11 mouse cellular contexts compared by ENCODE assay signal in the genomic region with DNA sequence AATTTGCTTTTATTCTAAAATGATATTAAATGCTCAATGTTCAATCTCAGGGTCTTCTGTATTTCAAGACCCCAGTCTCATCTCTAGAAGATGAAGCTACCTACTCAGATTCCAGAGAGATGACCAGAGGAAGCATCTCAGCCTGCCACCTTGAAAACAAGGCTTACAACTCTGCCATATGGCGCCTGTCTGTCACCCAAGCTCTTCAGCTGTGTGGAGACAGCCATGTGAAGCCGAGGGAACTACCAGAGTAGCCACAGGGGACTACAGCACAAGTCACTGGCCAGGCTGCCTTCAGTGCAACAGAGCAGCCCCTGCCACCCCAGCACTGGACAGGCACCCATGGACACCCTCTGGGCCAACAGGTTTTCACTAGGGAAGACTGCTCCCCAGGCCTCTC.
A peak's percentile ranks its signal among the peaks of the same experiment; 100 is the strongest.
DNase-seq lines count a peak whose midpoint lies in the region; ATAC-seq and TF ChIP-seq lines count a peak whose summit lies in the region.
"Had no signal": no experiment of that assay in that cellular context is flagged by ENCODE, and none has a peak within 500 bp of the region (broad histone marks: within the 10 kb centered on the region; RNA-seq: fewer than 3 reads in every experiment).

No protein-coding gene starts in this region.

- H3K4me3 ChIP-seq in heart, embryonic 15.5 days = no peak overlapping the region
- no peak overlapping the region for H3K4me3 ChIP-seq in lung, embryonic 15.5 days
- H3K4me3 ChIP-seq in lung, adult 2 months (replicated peaks; ENCODE audit: extremely low read depth, low read depth, low read length) = no peak overlapping the region
- H3K4me3 ChIP-seq in forebrain, embryonic 14.5 days (ENCODE audit: low read depth, low read length) = no peak overlapping the region

- WGBS in heart, embryonic 15.5 days = 60% methylated on average over 2 of the region's 2 CpGs
- whole genome bisulfite sequencing in lung, embryonic 15.5 days = 57% methylated on average over 2 of the region's 2 CpGs
- 66% methylated on average over 2 of the region's 2 CpGs for WGBS in lung, adult 2 months
- 59% methylated on average over 2 of the region's 2 CpGs for WGBS in forebrain, embryonic 14.5 days

- no peak overlapping the region for H3K9ac ChIP-seq in heart, embryonic 15.5 days
- no peak overlapping the region for H3K9ac ChIP-seq in lung, embryonic 15.5 days
- no peak overlapping the region for H3K9ac ChIP-seq in forebrain, embryonic 14.5 days (ENCODE audit: low read length)
- H3K9ac ChIP-seq: liver, postnatal 0 days had no signal

- 0 out of 2 replicates have a peak overlapping the region, but pooled peaks have one; percentile 45 for H3K27ac ChIP-seq in heart, embryonic 15.5 days
- 0 out of 2 replicates have a peak overlapping the region, but pooled peaks have one; percentile 16 for H3K27ac ChIP-seq in lung, embryonic 15.5 days
- peak overlapping the region; percentile 48 for H3K27ac ChIP-seq in forebrain, embryonic 14.5 days (ENCODE audit: low read depth, low read length)

- no peak for TF ChIP-seq POLR2A in lung, adult 2 months (IDR thresholded peaks at IDR 0.05; ENCODE audit: borderline replicate concordance, extremely low read depth, low read depth, low read length)

- no peak for ATAC-seq in heart, embryonic 15.5 days (replicated peaks; ENCODE audit: insufficient number of reproducible peaks, insufficient read depth, low FRiP score, low read depth)
- no peak for ATAC-seq in lung, embryonic 15.5 days (ENCODE audit: borderline replicate concordance, extremely low read depth, low FRiP score, low TSS enrichment)
- ATAC-seq in forebrain, embryonic 14.5 days = 0 out of 2 replicates have a peak, but pooled peaks have one; percentile 47
- ATAC-seq: inflammation-experienced regulatory T-cells, adult 6 months; liver, postnatal 0 days had no signal

- no peaks in the 10 kb centered on the region for H3K36me3 ChIP-seq in heart, embryonic 15.5 days
- H3K36me3 ChIP-seq in lung, embryonic 15.5 days = no peaks in the 10 kb centered on the region
- H3K36me3 ChIP-seq in forebrain, embryonic 14.5 days (ENCODE audit: control insufficient read depth, insufficient read depth, low read length) = no peaks in the 10 kb centered on the region

- H3K4me1 ChIP-seq in heart, embryonic 15.5 days (replicated peaks) = peaks cover 32% of the 10 kb centered on the region
- peaks cover 59% of the 10 kb centered on the region for H3K4me1 ChIP-seq in lung, embryonic 15.5 days
- peaks cover 40% of the 10 kb centered on the region for H3K4me1 ChIP-seq in lung, adult 2 months (ENCODE audit: control insufficient read depth, insufficient read depth, low read length)
- H3K4me1 ChIP-seq in forebrain, embryonic 14.5 days (ENCODE audit: control insufficient read depth, insufficient read depth, low read length) = peaks cover 28% of the 10 kb centered on the region

- no peak overlapping the region for H3K4me2 ChIP-seq in heart, embryonic 15.5 days
- no peak overlapping the region for H3K4me2 ChIP-seq in lung, embryonic 15.5 days
- H3K4me2 ChIP-seq in forebrain, embryonic 14.5 days (ENCODE audit: low read length) = no peak overlapping the region

- no peaks in the 10 kb centered on the region for H3K9me3 ChIP-seq in heart, embryonic 15.5 days (replicated peaks)
- no peaks in the 10 kb centered on the region for H3K9me3 ChIP-seq in lung, embryonic 15.5 days
- H3K9me3 ChIP-seq in forebrain, embryonic 14.5 days (replicated peaks; ENCODE audit: control insufficient read depth, low read length) = no peaks in the 10 kb centered on the region

- TF ChIP-seq CTCF in lung, adult 2 months (IDR thresholded peaks at IDR 0.05; ENCODE audit: insufficient read depth, low read length) = no peak

- no peak for DNase-seq in heart, postnatal 10 days
- DNase-seq in lung, adult 2 months = no peak
- DNase-seq in cerebellum, adult 9-11 months = peak; percentile 18
- peak; percentile 62 for DNase-seq in forebrain, embryonic 14.5 days (ENCODE audit: low spot score)
- no peak for DNase-seq in T-cell, adult 2 months (ENCODE audit: low spot score)
- DNase-seq: gastrocnemius, postnatal 14 days; kidney, postnatal 4 days; liver, postnatal 0 days had no signal

- H3K27me3 ChIP-seq in heart, embryonic 15.5 days = no peaks in the 10 kb centered on the region
- no peaks in the 10 kb centered on the region for H3K27me3 ChIP-seq in lung, embryonic 15.5 days
- H3K27me3 ChIP-seq in forebrain, embryonic 14.5 days (replicated peaks; ENCODE audit: control insufficient read depth, insufficient read depth, low read length) = no peaks in the 10 kb centered on the region

- intact Hi-C loops in heart, postnatal 10 days (cut with DNase I) = no loop called here

Comparison
In these comparisons a context has a peak if more than half of its experiments do, and no peak if none do; other contexts are left out.
1. DNase-seq: peak in cerebellum, adult 9-11 months (single experiment) and forebrain, embryonic 14.5 days (single experiment); none in heart, postnatal 10 days (0 of 2), lung, adult 2 months (single experiment) and T-cell, adult 2 months (single experiment).
2. Peak in every context shown above with its lines, with median percentiles within 50 percentile points of each other: H3K27ac ChIP-seq.